Mouse (Mus musculus) CD4-positive, CD25-positive, alpha-beta regulatory T cell, adult 4 months (primary cell): ENCODE results near the gene Matn4. TPM values are rescaled to one million over a fixed set of nuclear protein-coding genes. Genes with fewer than 3 reads are reported as not detected.

Experiments
- ATAC-seq: one replicate; pipeline ENCODE4 v1.8.0; 2017
- polyA plus RNA-seq, 2 experiments: library from polyadenylated mRNA; unstranded; fragments of 100-300 nt; shearing (Covaris generic); gene quantifications; one replicate each; pipeline ENCODE4 v1.2.1; 2017

The Matn4 gene
- polyA plus RNA-seq, 2 experiments from 2014 or later: not detected

- no peak for ATAC-seq
These were observed 2.7 kb upstream of the Matn4 start for GRCm38 (mm10) chr2:164407708-164408107.

- no peak for ATAC-seq
These were observed 559 bp upstream of the Matn4 start for GRCm38 (mm10) chr2:164405519-164405918.

- no peak for ATAC-seq
These were observed 624 bp downstream of the Matn4 start for GRCm38 (mm10) chr2:164404082-164404990.

DNA sequence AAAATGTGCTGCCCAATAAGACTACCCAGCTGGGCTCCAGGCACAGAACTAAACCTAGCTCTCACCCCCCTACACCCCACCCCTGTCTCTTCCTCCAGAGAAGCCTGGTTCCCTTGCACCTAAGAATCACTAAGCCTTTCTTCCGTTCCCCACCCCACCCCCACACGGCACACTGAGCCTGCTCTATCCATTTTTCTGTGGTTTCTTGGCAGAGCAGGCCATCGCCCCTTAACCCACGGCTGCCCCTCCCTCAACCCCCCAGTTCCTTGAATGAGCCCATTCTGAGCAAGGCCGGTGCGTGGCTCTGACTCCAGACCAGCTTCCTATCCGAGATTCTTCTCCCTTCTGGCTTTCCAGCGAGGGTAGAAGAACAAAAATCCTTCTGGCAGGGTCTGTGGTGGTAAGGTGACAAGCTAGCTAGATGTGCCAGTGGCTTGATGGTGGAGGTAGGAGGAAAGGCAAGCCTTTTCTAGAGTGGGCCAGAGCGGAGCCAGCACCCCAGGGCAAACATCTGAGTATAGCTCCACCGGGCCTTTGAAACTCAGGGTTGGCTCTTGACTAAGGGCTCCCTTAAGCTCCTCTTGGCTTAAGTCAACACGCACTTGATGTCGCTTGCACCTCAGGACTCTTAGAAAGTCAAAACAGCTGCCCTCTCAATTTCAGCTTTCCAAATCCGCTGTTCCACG, 1.4 kb downstream of the Matn4 start:
- ATAC-seq: no peak

GRCm38 (mm10) chr2:164402906-164403305, 2.1 kb downstream of the Matn4 start, which contains the start of gene Rbpjl:
Gene Rbpjl, plus strand, starts transcription at chr2:164403141.
- ATAC-seq: peak; percentile 62

GRCm38 (mm10) chr2:164396911-164397310, 8.0 kb downstream of the Matn4 start:
- no peak for ATAC-seq

DNA sequence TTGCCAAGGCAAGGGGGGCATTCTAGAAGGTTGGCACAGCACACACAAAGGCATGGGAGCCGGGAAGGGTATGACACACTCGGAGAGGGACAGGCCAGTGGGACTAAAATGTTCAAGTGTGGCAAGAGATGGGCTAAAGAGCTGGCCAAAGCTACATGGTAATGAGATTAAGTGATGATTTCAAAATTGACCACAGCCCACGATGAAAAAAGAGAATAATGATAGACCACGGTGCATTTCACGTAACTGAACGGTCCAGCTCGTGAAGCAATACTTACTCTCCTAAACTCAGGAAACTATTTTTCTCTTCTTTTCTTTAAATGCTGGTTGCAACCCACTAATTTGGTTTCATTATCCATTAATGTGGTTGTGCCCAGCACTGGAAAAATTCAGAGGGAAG, 8.9 kb downstream of the Matn4 start:
- no peak for ATAC-seq

GRCm38 (mm10) chr2:164393126-164393525, 11.8 kb downstream of the Matn4 start:
- ATAC-seq: no peak

DNA sequence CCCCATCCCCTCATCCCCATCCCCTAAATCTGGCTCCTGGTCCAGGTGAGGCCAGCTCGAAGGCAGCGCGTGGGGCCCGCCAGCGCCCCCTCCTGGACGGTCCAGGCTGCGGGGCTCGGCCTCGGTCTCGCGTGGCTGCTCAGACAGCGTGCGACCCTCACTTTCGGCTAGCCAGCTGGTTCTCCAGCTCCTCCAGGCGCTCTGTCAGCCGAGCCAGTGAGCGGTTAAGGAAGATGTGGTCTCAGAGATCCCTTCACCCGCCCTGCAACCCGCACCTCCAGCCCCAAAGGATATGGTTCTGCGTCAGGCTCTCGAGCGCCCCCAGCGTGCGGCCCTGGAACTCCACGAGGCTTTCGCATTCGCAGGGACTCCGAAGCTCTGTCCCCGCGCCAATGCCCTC, 15.5 kb downstream of the Matn4 start:
- peak; percentile 81 for ATAC-seq

DNA sequence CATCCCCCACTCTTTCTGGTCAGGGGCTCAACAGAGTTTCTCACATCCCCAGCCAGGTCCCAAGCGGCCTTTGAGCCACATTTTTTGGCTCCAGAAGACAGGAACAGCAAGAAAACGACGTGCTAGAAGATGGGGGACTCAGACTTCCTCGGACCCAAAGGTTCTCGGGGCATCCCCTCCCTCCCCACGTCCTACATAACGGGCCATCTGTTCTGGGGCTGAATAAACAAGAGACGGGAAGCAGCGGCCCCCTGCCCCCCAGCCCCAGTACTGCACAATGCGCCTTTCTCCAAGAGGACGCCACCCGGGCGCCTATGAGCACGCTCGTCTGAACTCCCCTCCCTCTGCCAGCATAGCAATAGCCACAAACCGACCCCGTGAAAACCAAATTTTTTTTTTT, 15.9 kb downstream of the Matn4 start, which contains the start of gene Slpi:
Gene Slpi (minus strand): TSS at position 76 of the 400 bp plus-strand sequence.
- no peak for ATAC-seq

- peak; percentile 65 for ATAC-seq
These were observed 18.0 kb downstream of the Matn4 start for GRCm38 (mm10) chr2:164386953-164387352.

GRCm38 (mm10) chr2:164385927-164386763, 18.8 kb downstream of the Matn4 start:
- no peak for ATAC-seq

GRCm38 (mm10) chr2:164383656-164384399, 21.1 kb downstream of the Matn4 start:
- no peak for ATAC-seq

- ATAC-seq: no peak
These were observed 22.0 kb downstream of the Matn4 start for GRCm38 (mm10) chr2:164382971-164383370.

- no peak for ATAC-seq
These were observed 23.2 kb downstream of the Matn4 start for GRCm38 (mm10) chr2:164381726-164382125.

- ATAC-seq: no peak
These were observed 27.2 kb downstream of the Matn4 start for GRCm38 (mm10) chr2:164377478-164378426.

DNA sequence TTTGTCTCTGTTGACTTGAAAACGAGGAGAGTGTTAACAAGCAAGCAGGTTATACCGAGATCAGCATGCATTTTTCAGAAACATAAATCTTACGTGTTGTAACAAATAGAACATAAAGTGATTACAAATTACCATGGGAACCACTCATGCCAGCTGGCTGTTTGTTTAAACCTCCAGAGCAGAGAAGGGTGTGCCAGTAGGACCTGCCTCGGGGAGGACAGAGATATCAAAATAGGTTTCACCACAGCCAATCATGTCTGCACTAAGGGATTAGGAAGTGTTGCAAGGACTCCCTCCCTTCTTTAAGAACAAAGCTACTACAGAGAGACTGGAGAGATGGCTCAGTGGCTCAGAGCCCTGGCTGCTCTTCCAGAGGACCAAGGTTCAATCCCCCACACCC, 31.8 kb downstream of the Matn4 start:
- ATAC-seq: no peak

DNA sequence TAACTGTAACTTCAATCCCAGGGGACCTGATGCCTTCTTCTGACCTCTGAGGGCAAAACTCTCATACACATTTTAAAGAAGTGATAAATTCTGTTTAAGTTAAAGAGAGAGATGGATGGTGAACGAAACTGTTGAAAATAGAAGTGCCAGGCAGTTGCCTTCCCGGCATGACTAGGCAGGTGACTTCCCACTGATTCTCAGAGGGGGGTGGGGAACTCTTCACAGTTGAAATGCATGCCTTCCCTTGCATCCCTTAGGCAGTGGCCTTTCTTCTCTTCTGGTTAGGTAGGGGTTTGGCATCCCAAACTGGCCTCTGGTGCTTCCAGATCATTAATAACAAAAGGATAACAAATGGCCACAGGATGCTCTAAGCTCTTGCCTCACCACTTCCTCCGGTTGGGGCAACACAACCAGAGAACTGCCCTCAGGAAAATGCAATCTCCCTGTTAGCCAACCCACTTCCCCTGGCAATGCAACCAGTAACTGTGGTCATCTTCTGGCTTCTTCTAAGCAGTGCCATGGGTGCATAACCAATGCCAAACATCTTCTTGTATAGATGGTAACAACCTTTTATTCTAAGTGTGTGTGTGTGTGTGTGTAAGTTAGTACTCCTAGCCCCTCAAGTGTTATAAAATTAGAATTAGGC, 32.4 kb downstream of the Matn4 start:
- ATAC-seq: no peak

- ATAC-seq: no peak
These were observed 33.6 kb downstream of the Matn4 start for GRCm38 (mm10) chr2:164371371-164371770.

DNA sequence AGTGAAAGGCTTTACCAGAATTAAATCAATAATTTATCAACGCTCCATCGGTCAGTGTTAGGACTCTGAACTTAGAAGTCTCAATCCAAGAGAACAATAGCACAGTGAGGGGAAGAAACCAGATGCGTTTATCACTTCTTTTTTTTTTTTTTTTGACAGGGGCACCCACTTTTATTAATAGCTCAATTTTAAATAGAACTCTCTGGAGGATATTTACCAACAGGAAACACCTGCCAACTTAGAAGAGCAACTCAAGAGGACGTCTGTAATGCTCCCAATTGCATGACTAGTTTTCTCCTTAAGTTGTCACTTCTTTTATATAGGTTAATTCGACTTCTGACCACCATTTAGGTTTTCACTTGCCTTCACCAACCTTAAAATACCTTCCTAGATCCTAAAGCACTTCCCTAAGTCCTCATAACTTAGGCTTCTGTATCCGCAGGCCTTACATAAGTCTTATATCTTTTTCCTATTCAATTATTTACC, 36.3 kb downstream of the Matn4 start:
- ATAC-seq: no peak
